Mouse (Mus musculus) brain, embryonic 14.5 days (tissue): ENCODE data around the gene Casc3.

Experiments
- CTCF ChIP-seq: fragments of 200-500 bp; IDR thresholded peaks from 2 replicates; pipeline ENCODE4 v1.5.1; 2012; ENCODE audit warnings: inconsistent platforms, mild to moderate bottlenecking, moderate library complexity, borderline replicate concordance; ENCODE audit not compliant: insufficient read depth, insufficient read length; ENCODE audit errors: extremely low read depth
- POLR2A ChIP-seq: fragments of 200-500 bp; IDR thresholded peaks from 2 replicates; pipeline ENCODE4 v1.6.1; 2012; ENCODE audit warnings: mild to moderate bottlenecking, inconsistent platforms, borderline replicate concordance; ENCODE audit not compliant: poor library complexity, insufficient read depth, insufficient read length, severe bottlenecking; ENCODE audit errors: extremely low read depth

DNA sequence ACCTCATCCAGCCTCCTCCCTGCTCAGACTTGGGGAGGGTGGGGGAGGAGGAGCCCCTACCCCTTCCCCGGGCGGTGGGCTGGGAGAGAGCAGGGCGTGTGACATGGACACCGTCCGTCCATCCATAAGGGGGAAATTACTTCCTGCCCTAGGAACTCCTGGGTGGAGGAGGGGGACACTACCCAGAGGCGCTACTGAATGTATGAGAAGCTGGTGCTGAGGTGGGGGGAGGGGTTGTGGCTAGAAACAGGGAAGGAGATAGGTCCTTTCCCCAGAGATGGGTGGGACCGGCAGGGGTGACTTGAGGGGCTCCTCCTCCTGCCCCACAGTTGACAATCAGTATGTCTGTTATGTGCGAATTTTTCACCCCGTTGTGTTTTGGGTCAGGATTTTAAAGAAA, 37.4 kb upstream of the Casc3 start:
- TF ChIP-seq CTCF (no peak), POLR2A (no peak)
